Mouse (Mus musculus): ENCODE results near the gene Fgd2. TPM values are rescaled to one million over a fixed set of nuclear protein-coding genes. Genes with fewer than 3 reads are reported as not detected.
"Not testable (repeated sequence)": the region's sequence is repeated elsewhere in the genome, so short reads cannot be mapped to it uniquely, and the experiment has no call there.

Gene Fgd2
- total RNA-seq, 2 experiments from 2014 or later: 1.6 to 1.8 TPM

- intact Hi-C loops (cut with DNase I; ENCODE audit: low total_unique reads): no loop called here
- peak; percentile 54 for DNase-seq
These were observed 29.9 kb upstream of the Fgd2 start for GRCm38 (mm10) chr17:29330671-29331410.

GRCm38 (mm10) chr17:29332186-29332685 lies 28.5 kb upstream of the Fgd2 start:
- intact Hi-C loops (cut with DNase I; ENCODE audit: low total_unique reads): no loop called here
- no peak for DNase-seq

GRCm38 (mm10) chr17:29336266-29336990 lies 24.3 kb upstream of the Fgd2 start:
- no peak for DNase-seq

GRCm38 (mm10) chr17:29337979-29338823 lies 22.5 kb upstream of the Fgd2 start:
- intact Hi-C loops (cut with DNase I; ENCODE audit: low total_unique reads): no loop called here
- no peak for DNase-seq

More at GRCm38 (mm10) chr17:29336266-29336990, 24.3 kb upstream of the Fgd2 start:
- intact Hi-C loops (cut with DNase I; ENCODE audit: low total_unique reads): no loop called here

- intact Hi-C loops (cut with DNase I; ENCODE audit: low total_unique reads): no loop called here
- DNase-seq: peak; percentile 56
These were observed 21.4 kb upstream of the Fgd2 start for GRCm38 (mm10) chr17:29339170-29339768.

GRCm38 (mm10) chr17:29340406-29341261 lies 20.1 kb upstream of the Fgd2 start:
- DNase-seq: peak; percentile 65
- intact Hi-C loops (cut with DNase I; ENCODE audit: low total_unique reads): no loop called here

GRCm38 (mm10) chr17:29341591-29342003 lies 19.1 kb upstream of the Fgd2 start:
- intact Hi-C loops (cut with DNase I; ENCODE audit: low total_unique reads): no loop called here
- DNase-seq: no peak

GRCm38 (mm10) chr17:29342010-29342910 lies 18.5 kb upstream of the Fgd2 start:
- intact Hi-C loops (cut with DNase I; ENCODE audit: low total_unique reads): no loop called here

GRCm38 (mm10) chr17:29343241-29343640 lies 17.5 kb upstream of the Fgd2 start:
- intact Hi-C loops (cut with DNase I; ENCODE audit: low total_unique reads): no loop called here
- no peak for DNase-seq

More at GRCm38 (mm10) chr17:29342010-29342910, 18.5 kb upstream of the Fgd2 start:
- DNase-seq: peak; percentile 83

GRCm38 (mm10) chr17:29345272-29345671 lies 15.4 kb upstream of the Fgd2 start:
- intact Hi-C loops (cut with DNase I; ENCODE audit: low total_unique reads): no loop called here
- no peak for DNase-seq

- DNase-seq: no peak
- intact Hi-C loops (cut with DNase I; ENCODE audit: low total_unique reads): no loop called here
These were observed 14.1 kb upstream of the Fgd2 start for GRCm38 (mm10) chr17:29346496-29347125.

- intact Hi-C loops (cut with DNase I; ENCODE audit: low total_unique reads): no loop called here
- no peak for DNase-seq
These were observed 13.5 kb upstream of the Fgd2 start for GRCm38 (mm10) chr17:29347126-29347644.

GRCm38 (mm10) chr17:29347645-29348256 lies 13.0 kb upstream of the Fgd2 start, which contains the start of gene Mtch1:
Gene Mtch1 (minus strand): TSS chr17:29347934.
- intact Hi-C loops (cut with DNase I; ENCODE audit: low total_unique reads): no loop called here
- DNase-seq: peak; percentile 99

GRCm38 (mm10) chr17:29348996-29349395 lies 11.7 kb upstream of the Fgd2 start:
- DNase-seq: no peak
- intact Hi-C loops (cut with DNase I; ENCODE audit: low total_unique reads): no loop called here

GRCm38 (mm10) chr17:29351056-29351455 lies 9.7 kb upstream of the Fgd2 start:
- DNase-seq; intact Hi-C loops (cut with DNase I; ENCODE audit: low total_unique reads): not testable (repeated sequence)

GRCm38 (mm10) chr17:29355461-29355840 lies 5.3 kb upstream of the Fgd2 start:
- no peak for DNase-seq
- intact Hi-C loops (cut with DNase I; ENCODE audit: low total_unique reads): no loop called here
